ENCODE assay signal across 17 mouse cellular contexts in genomic region chr13:91171205-91171604, GRCm38 (mm10). TPM values are rescaled to one million over a fixed set of nuclear protein-coding genes. Genes with fewer than 3 reads are reported as not detected.
DNase-seq lines count a peak whose midpoint lies in the region; ATAC-seq lines count a peak whose summit lies in the region.
"Had no signal": no experiment of that assay in that cellular context is flagged by ENCODE, and none has a peak within 500 bp of the region (broad histone marks: within the 10 kb centered on the region; RNA-seq: fewer than 3 reads in every experiment).

No protein-coding gene starts in this region.

- peak; percentile 25 for DNase-seq in cerebellum, adult 9-11 months
- no peak for DNase-seq in cerebellum, postnatal 4 days (ENCODE audit: low spot score in 2 of 2)
- no peak for DNase-seq in hindbrain, embryonic 10.5 days (ENCODE audit: low spot score)
- no peak for DNase-seq in midbrain, embryonic 11.5 days (ENCODE audit: low spot score, missing footprints)
- no peak for DNase-seq in urinary bladder, adult 18-20 months (ENCODE audit: low spot score in 2 of 2)
- DNase-seq: adrenal gland, postnatal 10 days; gastrocnemius, postnatal 25 days; heart, postnatal 36 days; liver, embryonic 13.5 days; right cerebral cortex, postnatal 4 days; thymus, postnatal 14 days had no signal

- H3K27me3 ChIP-seq in hindbrain, embryonic 13.5 days = no peaks in the 10 kb centered on the region
- H3K27me3 ChIP-seq in hindbrain, embryonic 10.5 days (ENCODE audit: insufficient read depth, poor library complexity, severe bottlenecking) = no peaks in the 10 kb centered on the region
- H3K27me3 ChIP-seq in midbrain, embryonic 16.5 days (ENCODE audit: control insufficient read depth, insufficient read depth, low read depth, low read length) = no peaks in the 10 kb centered on the region
- no peaks in the 10 kb centered on the region for H3K27me3 ChIP-seq in midbrain, embryonic 11.5 days (ENCODE audit: control insufficient read depth, insufficient read depth, low read length)
- H3K27me3 ChIP-seq: CH12.LX; heart, embryonic 12.5 days; liver, embryonic 13.5 days had no signal

- WGBS in hindbrain, embryonic 13.5 days = 81% methylated on average over 5 of the region's 5 CpGs
- WGBS in hindbrain, embryonic 10.5 days = 87% methylated on average over 5 of the region's 5 CpGs
- WGBS in midbrain, embryonic 16.5 days = 75% methylated on average over 5 of the region's 5 CpGs
- 89% methylated on average over 5 of the region's 5 CpGs for WGBS in midbrain, embryonic 11.5 days

- H3K4me3 ChIP-seq in hindbrain, embryonic 13.5 days = no peak overlapping the region
- H3K4me3 ChIP-seq in hindbrain, embryonic 10.5 days = no peak overlapping the region
- H3K4me3 ChIP-seq in midbrain, embryonic 16.5 days (ENCODE audit: low read depth, low read length) = no peak overlapping the region
- no peak overlapping the region for H3K4me3 ChIP-seq in midbrain, embryonic 11.5 days (ENCODE audit: low read depth, low read length)
- H3K4me3 ChIP-seq: heart, embryonic 12.5 days; left cerebral cortex, adult 2 months; liver, embryonic 13.5 days had no signal

- H3K4me1 ChIP-seq in hindbrain, embryonic 13.5 days (replicated peaks) = no peaks in the 10 kb centered on the region; the same call in none of the 2 replicates
- no peaks in the 10 kb centered on the region for H3K4me1 ChIP-seq in hindbrain, embryonic 10.5 days (replicated peaks)
- H3K4me1 ChIP-seq in midbrain, embryonic 16.5 days (ENCODE audit: control insufficient read depth, insufficient read depth, low read length) = no peaks in the 10 kb centered on the region; the same call in 1 of the 2 replicates
- no peaks in the 10 kb centered on the region for H3K4me1 ChIP-seq in midbrain, embryonic 11.5 days (ENCODE audit: control insufficient read depth, insufficient read depth, low read length)

- H3K9me3 ChIP-seq in hindbrain, embryonic 13.5 days = no peaks in the 10 kb centered on the region
- H3K9me3 ChIP-seq in hindbrain, embryonic 10.5 days = no peaks in the 10 kb centered on the region
- no peaks in the 10 kb centered on the region for H3K9me3 ChIP-seq in midbrain, embryonic 16.5 days (replicated peaks; ENCODE audit: control insufficient read depth, low read length, poor library complexity, severe bottlenecking)
- H3K9me3 ChIP-seq in midbrain, embryonic 11.5 days (ENCODE audit: control insufficient read depth, low read length) = no peaks in the 10 kb centered on the region
- H3K9me3 ChIP-seq: heart, embryonic 12.5 days; liver, embryonic 13.5 days had no signal

- no peak overlapping the region for H3K9ac ChIP-seq in hindbrain, embryonic 13.5 days
- no peak overlapping the region for H3K9ac ChIP-seq in midbrain, embryonic 16.5 days (ENCODE audit: low read depth, low read length)
- H3K9ac ChIP-seq in midbrain, embryonic 11.5 days (ENCODE audit: low read length) = no peak overlapping the region
- H3K9ac ChIP-seq: heart, embryonic 12.5 days; liver, embryonic 13.5 days had no signal

- H3K27ac ChIP-seq in hindbrain, embryonic 13.5 days = no peak overlapping the region
- H3K27ac ChIP-seq in hindbrain, embryonic 10.5 days = no peak overlapping the region
- no peak overlapping the region for H3K27ac ChIP-seq in midbrain, embryonic 16.5 days (ENCODE audit: low read length)
- no peak overlapping the region for H3K27ac ChIP-seq in midbrain, embryonic 11.5 days (ENCODE audit: low read depth, low read length)
- H3K27ac ChIP-seq: left cerebral cortex, adult 2 months; liver, embryonic 13.5 days had no signal

- peak; percentile 50; the same call in 1 of the 2 replicates for ATAC-seq in hindbrain, embryonic 13.5 days (ENCODE audit: low FRiP score)
- peak; percentile 73; the same call in 1 of the 2 replicates for ATAC-seq in midbrain, embryonic 16.5 days
- ATAC-seq in midbrain, embryonic 11.5 days (ENCODE audit: low FRiP score) = no peak
- ATAC-seq: intestine, embryonic 16.5 days had no signal

- H3K36me3 ChIP-seq in hindbrain, embryonic 13.5 days = no peaks in the 10 kb centered on the region
- no peaks in the 10 kb centered on the region for H3K36me3 ChIP-seq in hindbrain, embryonic 10.5 days
- no peaks in the 10 kb centered on the region for H3K36me3 ChIP-seq in midbrain, embryonic 16.5 days (ENCODE audit: control insufficient read depth, insufficient read depth, low read length)
- no peaks in the 10 kb centered on the region for H3K36me3 ChIP-seq in midbrain, embryonic 11.5 days (ENCODE audit: control insufficient read depth, insufficient read depth, low read length)
- H3K36me3 ChIP-seq: heart, embryonic 12.5 days; liver, embryonic 13.5 days had no signal

- H3K4me2 ChIP-seq in hindbrain, embryonic 13.5 days = no peak overlapping the region
- H3K4me2 ChIP-seq in midbrain, embryonic 16.5 days (ENCODE audit: low read length) = no peak overlapping the region
- H3K4me2 ChIP-seq in midbrain, embryonic 11.5 days = no peak overlapping the region
- H3K4me2 ChIP-seq: heart, embryonic 12.5 days; liver, embryonic 13.5 days had no signal

RNA-seq across cellular contexts. Expression of gene Atg10, which starts 52.6 kb away (rescaled TPM):
- 18.4 and 20.2 TPM in 2 replicates for polyA plus RNA-seq in hindbrain, embryonic 13.5 days (2015; fragmentation: Nextera tagmentation; extraction: Ambion mirVana)
- 9.8 and 10.8 TPM in 2 replicates for polyA plus RNA-seq in hindbrain, embryonic 10.5 days (2016; fragmentation: Nextera tagmentation; extraction: Ambion mirVana)
- 11.9 and 15.3 TPM in 2 replicates for polyA plus RNA-seq in midbrain, embryonic 16.5 days (2015; fragmentation: Nextera tagmentation; extraction: Ambion mirVana)
- 13.7 and 14.7 TPM in 2 replicates for polyA plus RNA-seq in midbrain, embryonic 11.5 days (2014; fragmentation: Nextera tagmentation; extraction: Ambion mirVana)
